In the genomic region with DNA sequence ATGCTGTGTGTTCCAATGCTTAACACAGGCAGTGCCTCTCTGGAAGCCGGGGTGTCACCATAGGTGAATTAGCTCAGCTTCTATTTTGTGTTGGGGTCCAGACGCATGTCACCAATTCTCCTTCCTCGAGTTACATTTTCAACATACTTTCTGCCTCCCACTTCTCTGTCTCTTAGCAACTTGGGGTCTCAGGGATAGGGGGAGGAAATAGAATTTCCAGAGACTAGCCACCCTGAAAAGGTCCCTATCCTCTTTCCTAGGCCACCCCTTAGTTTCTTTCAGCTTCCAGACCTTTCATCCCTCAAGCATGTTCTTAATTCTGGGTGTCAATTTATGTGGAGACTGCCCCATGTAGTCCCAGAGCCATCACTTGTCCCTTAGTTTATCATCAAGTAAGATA, we compare ENCODE assay signal across 32 mouse cellular contexts.
"Had no signal": no experiment of that assay in that cellular context is flagged by ENCODE, and none has a peak within 500 bp of the region (broad histone marks: within the 10 kb centered on the region; RNA-seq: fewer than 3 reads in every experiment).

No protein-coding gene starts in this region.

- H3K4me2 ChIP-seq: limb, embryonic 12.5 days; limb, embryonic 13.5 days; limb, embryonic 15.5 days; liver, embryonic 11.5 days; liver, embryonic 12.5 days; liver, embryonic 13.5 days; liver, embryonic 15.5 days; lung, embryonic 14.5 days; lung, embryonic 15.5 days; midbrain, embryonic 11.5 days; midbrain, embryonic 12.5 days; midbrain, embryonic 13.5 days; midbrain, embryonic 15.5 days; neural tube, embryonic 12.5 days; neural tube, embryonic 13.5 days had no signal

- H3K36me3 ChIP-seq: limb, embryonic 10.5 days; limb, embryonic 12.5 days; limb, embryonic 13.5 days; limb, embryonic 15.5 days; liver, embryonic 12.5 days; liver, embryonic 13.5 days; liver, embryonic 15.5 days; lung, embryonic 15.5 days; midbrain, embryonic 10.5 days; midbrain, embryonic 12.5 days; midbrain, embryonic 13.5 days; midbrain, embryonic 15.5 days; neural tube, embryonic 12.5 days; neural tube, embryonic 13.5 days had no signal

- H3K27me3 ChIP-seq: limb, embryonic 12.5 days; liver, embryonic 12.5 days; liver, embryonic 13.5 days; liver, embryonic 15.5 days; lung, embryonic 15.5 days; megakaryocyte, embryonic 14.5 days; midbrain, embryonic 12.5 days; midbrain, embryonic 13.5 days; midbrain, embryonic 15.5 days; neural tube, embryonic 12.5 days; neural tube, embryonic 13.5 days had no signal

- H3K9me3 ChIP-seq: limb, embryonic 10.5 days; limb, embryonic 12.5 days; limb, embryonic 13.5 days; limb, embryonic 15.5 days; liver, embryonic 12.5 days; liver, embryonic 13.5 days; liver, embryonic 15.5 days; lung, embryonic 15.5 days; megakaryocyte, embryonic 14.5 days; midbrain, embryonic 10.5 days; midbrain, embryonic 12.5 days; midbrain, embryonic 13.5 days; midbrain, embryonic 15.5 days; neural tube, embryonic 12.5 days; neural tube, embryonic 13.5 days had no signal

- H3K9ac ChIP-seq: limb, embryonic 12.5 days; limb, embryonic 13.5 days; limb, embryonic 15.5 days; liver, embryonic 12.5 days; liver, embryonic 13.5 days; liver, embryonic 14.5 days; liver, embryonic 15.5 days; liver, postnatal 0 days; lung, embryonic 14.5 days; lung, embryonic 15.5 days; midbrain, embryonic 12.5 days; midbrain, embryonic 13.5 days; midbrain, embryonic 15.5 days; neural tube, embryonic 12.5 days; neural tube, embryonic 13.5 days had no signal

- ATAC-seq: liver, embryonic 12.5 days; liver, postnatal 0 days; lung, postnatal 0 days; midbrain, embryonic 13.5 days; midbrain, embryonic 15.5 days; midbrain, embryonic 16.5 days had no signal

- H3K27ac ChIP-seq: limb, embryonic 10.5 days; limb, embryonic 12.5 days; limb, embryonic 13.5 days; limb, embryonic 15.5 days; liver, embryonic 12.5 days; liver, embryonic 13.5 days; liver, embryonic 14.5 days; liver, embryonic 15.5 days; lung, embryonic 15.5 days; macrophage; midbrain, embryonic 10.5 days; midbrain, embryonic 12.5 days; midbrain, embryonic 13.5 days; midbrain, embryonic 15.5 days; neural tube, embryonic 12.5 days; neural tube, embryonic 13.5 days had no signal

- H3K4me3 ChIP-seq: limb, embryonic 10.5 days; limb, embryonic 12.5 days; limb, embryonic 13.5 days; limb, embryonic 15.5 days; liver, embryonic 12.5 days; liver, embryonic 13.5 days; liver, embryonic 15.5 days; lung, embryonic 15.5 days; megakaryocyte, embryonic 14.5 days; midbrain, embryonic 10.5 days; midbrain, embryonic 12.5 days; midbrain, embryonic 13.5 days; midbrain, embryonic 15.5 days; myocyte; neural tube, embryonic 12.5 days; neural tube, embryonic 13.5 days had no signal

- H3K4me1 ChIP-seq: liver, embryonic 12.5 days; liver, embryonic 13.5 days; liver, embryonic 15.5 days; midbrain, embryonic 12.5 days; neural tube, embryonic 12.5 days had no signal

- DNase-seq: left cerebral cortex, postnatal 4 days; liver; liver, embryonic 13.5 days; liver, postnatal 0 days; lung, adult 18-20 months; lung, adult 2 months; lung, embryonic 14.5 days; lung, postnatal 10 days; lung, postnatal 14 days; lung, postnatal 36 days; midbrain, embryonic 14.5 days had no signal
